Comparison of ENCODE assay signal across 29 mouse cellular contexts in the genomic region with DNA sequence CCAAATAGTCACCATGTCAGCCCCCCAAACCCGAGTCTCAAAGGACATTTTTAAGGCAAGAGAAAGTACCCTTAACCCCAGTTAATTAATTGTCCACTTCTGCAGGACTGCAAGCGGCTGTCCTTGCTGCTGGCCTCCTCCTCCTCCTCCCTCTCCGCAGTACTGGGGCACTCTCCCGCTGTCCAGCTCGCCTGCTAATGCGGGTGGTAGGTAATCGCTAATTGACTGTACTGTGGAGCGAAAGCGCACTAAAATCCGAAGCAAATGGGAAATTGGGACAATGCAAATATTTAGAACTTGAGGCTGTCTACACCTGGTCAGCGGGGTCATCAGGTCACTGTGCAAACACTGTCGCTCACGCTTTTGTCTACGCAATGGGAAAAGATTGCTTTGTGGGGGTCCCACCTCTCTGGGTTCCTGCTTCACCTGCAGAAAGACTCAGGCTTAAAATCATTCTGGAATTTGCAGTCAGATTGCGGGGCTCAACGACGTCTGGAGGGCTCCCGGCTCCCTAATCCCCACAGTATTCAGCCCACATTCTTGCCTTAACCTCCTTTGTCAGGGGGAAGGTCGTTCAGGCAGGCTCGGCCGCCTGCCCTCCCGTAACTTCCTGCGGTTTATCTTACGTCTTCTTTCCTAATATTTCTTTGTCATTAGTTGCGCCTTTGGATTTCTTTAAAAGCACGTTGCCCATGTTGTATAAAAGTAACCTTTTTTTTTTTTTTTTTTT. TPM values are rescaled to one million over a fixed set of nuclear protein-coding genes. Genes with fewer than 3 reads are reported as not detected.
A peak's percentile ranks its signal among the peaks of the same experiment; 100 is the strongest.
DNase-seq lines count a peak whose midpoint lies in the region; ATAC-seq and TF ChIP-seq lines count a peak whose summit lies in the region.
"Had no signal": no experiment of that assay in that cellular context is flagged by ENCODE, and none has a peak within 500 bp of the region (broad histone marks: within the 10 kb centered on the region; RNA-seq: fewer than 3 reads in every experiment).

No protein-coding gene starts in this region.

- no peak for ATAC-seq in forebrain, postnatal 0 days
- no peak for ATAC-seq in forebrain, embryonic 15.5 days (replicated peaks)
- no peak for ATAC-seq in hindbrain, embryonic 13.5 days (ENCODE audit: low FRiP score)
- ATAC-seq in hindbrain, embryonic 16.5 days = no peak
- ATAC-seq in neural tube, embryonic 15.5 days (ENCODE audit: low FRiP score) = no peak
- ATAC-seq in neural tube, embryonic 13.5 days (ENCODE audit: low read depth) = no peak
- ATAC-seq: CD4-positive, CD25-positive, alpha-beta regulatory T cell, adult 4 months had no signal

- no peak overlapping the region for H3K4me3 ChIP-seq in forebrain, postnatal 0 days (ENCODE audit: low read depth, low read length)
- H3K4me3 ChIP-seq in forebrain, embryonic 15.5 days = no peak overlapping the region
- no peak overlapping the region for H3K4me3 ChIP-seq in hindbrain, embryonic 13.5 days
- no peak overlapping the region for H3K4me3 ChIP-seq in hindbrain, embryonic 16.5 days (ENCODE audit: low read length)
- H3K4me3 ChIP-seq in neural tube, embryonic 15.5 days (replicated peaks) = no peak overlapping the region
- peak overlapping the region; percentile 4; the same call in 1 of the 2 replicates for H3K4me3 ChIP-seq in neural tube, embryonic 13.5 days
- H3K4me3 ChIP-seq: embryonic facial prominence, embryonic 12.5 days had no signal

- no peaks in the 10 kb centered on the region for H3K9me3 ChIP-seq in forebrain, postnatal 0 days (ENCODE audit: low read length)
- H3K9me3 ChIP-seq in forebrain, embryonic 15.5 days = no peaks in the 10 kb centered on the region
- no peaks in the 10 kb centered on the region for H3K9me3 ChIP-seq in hindbrain, embryonic 13.5 days
- H3K9me3 ChIP-seq in hindbrain, embryonic 16.5 days (ENCODE audit: control insufficient read depth, low read length) = no peaks in the 10 kb centered on the region
- H3K9me3 ChIP-seq in neural tube, embryonic 15.5 days (replicated peaks) = no peaks in the 10 kb centered on the region
- no peaks in the 10 kb centered on the region for H3K9me3 ChIP-seq in neural tube, embryonic 13.5 days
- H3K9me3 ChIP-seq: embryonic facial prominence, embryonic 12.5 days; limb, embryonic 15.5 days had no signal

- H3K36me3 ChIP-seq in forebrain, postnatal 0 days (ENCODE audit: insufficient read depth) = no peaks in the 10 kb centered on the region
- H3K36me3 ChIP-seq in forebrain, embryonic 15.5 days = no peaks in the 10 kb centered on the region
- no peaks in the 10 kb centered on the region for H3K36me3 ChIP-seq in hindbrain, embryonic 13.5 days
- H3K36me3 ChIP-seq in hindbrain, embryonic 16.5 days (ENCODE audit: control insufficient read depth, insufficient read depth, low read length) = no peaks in the 10 kb centered on the region
- no peaks in the 10 kb centered on the region for H3K36me3 ChIP-seq in neural tube, embryonic 15.5 days
- H3K36me3 ChIP-seq in neural tube, embryonic 13.5 days = no peaks in the 10 kb centered on the region
- H3K36me3 ChIP-seq: embryonic facial prominence, embryonic 12.5 days; limb, embryonic 15.5 days had no signal

- no peaks in the 10 kb centered on the region for H3K4me1 ChIP-seq in forebrain, postnatal 0 days (ENCODE audit: insufficient read depth)
- H3K4me1 ChIP-seq in forebrain, embryonic 15.5 days = peaks cover 11% of the 10 kb centered on the region
- H3K4me1 ChIP-seq in hindbrain, embryonic 13.5 days (replicated peaks) = peaks cover 12% of the 10 kb centered on the region; the same call in 1 of the 2 replicates
- peaks cover 10% of the 10 kb centered on the region for H3K4me1 ChIP-seq in hindbrain, embryonic 16.5 days (ENCODE audit: control insufficient read depth, insufficient read depth, low read depth, low read length)
- H3K4me1 ChIP-seq in neural tube, embryonic 15.5 days = peaks cover 18% of the 10 kb centered on the region
- H3K4me1 ChIP-seq in neural tube, embryonic 13.5 days (replicated peaks) = peaks cover 11% of the 10 kb centered on the region

- WGBS in forebrain, postnatal 0 days = under 1% methylated on average over 26 of the region's 26 CpGs
- WGBS in forebrain, embryonic 15.5 days = under 1% methylated on average over 26 of the region's 26 CpGs
- WGBS in hindbrain, embryonic 13.5 days = under 1% methylated on average over 26 of the region's 26 CpGs
- 2% methylated on average over 26 of the region's 26 CpGs for whole genome bisulfite sequencing in hindbrain, embryonic 16.5 days
- 1% methylated on average over 26 of the region's 26 CpGs for WGBS in neural tube, embryonic 15.5 days
- under 1% methylated on average over 26 of the region's 26 CpGs for WGBS in neural tube, embryonic 13.5 days

- no peak for TF ChIP-seq CTCF in forebrain, postnatal 0 days (IDR thresholded peaks at IDR 0.05; ENCODE audit: low read depth)

- no peak overlapping the region for H3K27ac ChIP-seq in forebrain, postnatal 0 days (ENCODE audit: low read depth, low read length)
- no peak overlapping the region for H3K27ac ChIP-seq in forebrain, embryonic 15.5 days (replicated peaks)
- H3K27ac ChIP-seq in hindbrain, embryonic 13.5 days = no peak overlapping the region
- no peak overlapping the region for H3K27ac ChIP-seq in hindbrain, embryonic 16.5 days (ENCODE audit: low read depth, low read length)
- H3K27ac ChIP-seq in neural tube, embryonic 15.5 days (replicated peaks) = no peak overlapping the region
- H3K27ac ChIP-seq in neural tube, embryonic 13.5 days (replicated peaks) = no peak overlapping the region
- H3K27ac ChIP-seq: embryonic facial prominence, embryonic 12.5 days; gastrocnemius, adult 2 months; kidney, postnatal 0 days; limb, embryonic 15.5 days; stomach, postnatal 0 days had no signal

- peaks cover 75% of the 10 kb centered on the region for H3K27me3 ChIP-seq in forebrain, postnatal 0 days (ENCODE audit: insufficient read depth, low read length)
- H3K27me3 ChIP-seq in forebrain, embryonic 15.5 days = peaks cover 90% of the 10 kb centered on the region
- H3K27me3 ChIP-seq in hindbrain, embryonic 13.5 days = peaks cover 99% of the 10 kb centered on the region
- H3K27me3 ChIP-seq in hindbrain, embryonic 16.5 days (replicated peaks; ENCODE audit: control insufficient read depth, insufficient read depth, low read length) = peaks cover 74% of the 10 kb centered on the region
- peaks cover 89% of the 10 kb centered on the region for H3K27me3 ChIP-seq in neural tube, embryonic 15.5 days (replicated peaks)
- H3K27me3 ChIP-seq in neural tube, embryonic 13.5 days = peaks cover 100% of the 10 kb centered on the region

- H3K4me2 ChIP-seq in forebrain, postnatal 0 days (ENCODE audit: low read depth) = no peak overlapping the region
- H3K4me2 ChIP-seq in forebrain, embryonic 15.5 days (replicated peaks) = no peak overlapping the region
- H3K4me2 ChIP-seq in hindbrain, embryonic 13.5 days = 0 out of 2 replicates have a peak overlapping the region, but pooled peaks have one; percentile 21
- H3K4me2 ChIP-seq in hindbrain, embryonic 16.5 days (ENCODE audit: low read length) = no peak overlapping the region
- no peak overlapping the region for H3K4me2 ChIP-seq in neural tube, embryonic 15.5 days
- peak overlapping the region; percentile 14; the same call in 1 of the 2 replicates for H3K4me2 ChIP-seq in neural tube, embryonic 13.5 days
- H3K4me2 ChIP-seq: embryonic facial prominence, embryonic 12.5 days; limb, embryonic 15.5 days had no signal

- H3K9ac ChIP-seq in forebrain, postnatal 0 days = no peak overlapping the region
- H3K9ac ChIP-seq in forebrain, embryonic 15.5 days (replicated peaks) = no peak overlapping the region
- H3K9ac ChIP-seq in hindbrain, embryonic 13.5 days = no peak overlapping the region
- H3K9ac ChIP-seq in hindbrain, embryonic 16.5 days (ENCODE audit: low read depth, low read length) = no peak overlapping the region
- H3K9ac ChIP-seq in neural tube, embryonic 15.5 days (replicated peaks) = no peak overlapping the region
- no peak overlapping the region; the same call in 1 of the 2 replicates for H3K9ac ChIP-seq in neural tube, embryonic 13.5 days
- H3K9ac ChIP-seq: embryonic facial prominence, embryonic 12.5 days; limb, embryonic 15.5 days had no signal

- DNase-seq in forebrain, postnatal 0 days = peak; percentile 36
- DNase-seq in neural tube, embryonic 10.5 days (ENCODE audit: extremely low spot score, low spot score) = peak; percentile 49
- no peak for DNase-seq in urinary bladder, postnatal 36 days (ENCODE audit: low spot score in 2 of 2)
- DNase-seq: adrenal gland, adult 8-10 months; cerebellum, adult 8-10 months; cerebellum, postnatal 36 days; gastrocnemius, adult 2 months; kidney, adult 11 months; layer of hippocampus, adult 9-11 months; lung, adult 18-20 months; lung, postnatal 10 days; midbrain, embryonic 14.5 days; right cerebral cortex, postnatal 14 days; thymus, adult 2 months had no signal

RNA-seq across cellular contexts. Expression of a gene that starts 15.2 kb away (rescaled TPM):
- 0.15 TPM in 1 of 2 replicates, not detected in the other for total RNA-seq in forebrain, postnatal 0 days (2014; rRNA removed)
- 0.10 and 0.11 TPM in 2 replicates for polyA plus RNA-seq in forebrain, postnatal 0 days (2015; fragmentation: Nextera tagmentation; extraction: Ambion mirVana)
- 0.33 TPM in 1 of 2 replicates, not detected in the other for polyA plus RNA-seq in forebrain, embryonic 15.5 days (2015; fragmentation: Nextera tagmentation; extraction: Ambion mirVana)
- polyA plus RNA-seq in hindbrain, embryonic 13.5 days (2015; fragmentation: Nextera tagmentation; extraction: Ambion mirVana) = 6.4 and 9.3 TPM in 2 replicates
- polyA plus RNA-seq in hindbrain, embryonic 16.5 days (2015; fragmentation: Nextera tagmentation; extraction: Ambion mirVana) = 1.7 and 2.3 TPM in 2 replicates
- 3.5 and 5.0 TPM in 2 replicates for polyA plus RNA-seq in neural tube, embryonic 15.5 days (2015; fragmentation: Nextera tagmentation; extraction: Ambion mirVana)
- 5.5 and 7.5 TPM in 2 replicates for polyA plus RNA-seq in neural tube, embryonic 13.5 days (2015; fragmentation: Nextera tagmentation; extraction: Ambion mirVana)
- total RNA-seq: gastrocnemius, adult 2 months; gastrocnemius, postnatal 4 days; heart, postnatal 10 days; left cerebral cortex, adult 18-20 months; left cerebral cortex, postnatal 25 days had no signal
- polyA plus RNA-seq: kidney, postnatal 0 days; large intestine, adult 2 months had no signal

Comparison
In these comparisons a context has a peak if more than half of its experiments do, and no peak if none do; other contexts are left out.
1. H3K4me2 ChIP-seq: peak in hindbrain, embryonic 13.5 days (single experiment) and neural tube, embryonic 13.5 days (single experiment); none in forebrain, postnatal 0 days (single experiment), forebrain, embryonic 15.5 days (single experiment), hindbrain, embryonic 16.5 days (single experiment) and neural tube, embryonic 15.5 days (single experiment).
2. DNase-seq: peak in forebrain, postnatal 0 days (single experiment) and neural tube, embryonic 10.5 days (single experiment); none in urinary bladder, postnatal 36 days (0 of 2).